Mouse (Mus musculus): ENCODE measurements around the gene Asl. TPM values are rescaled to one million over a fixed set of nuclear protein-coding genes. Genes with fewer than 3 reads are reported as not detected.
A peak's percentile ranks its signal among the peaks of the same experiment; 100 is the strongest.

The Asl gene
- polyA plus RNA-seq, 1 experiment from 2014 or later, result 51.8 TPM

- Histone ChIP-seq H3K9me3 (ENCODE audit: control insufficient read depth, low read length) (no peaks in the 10 kb centered on the region), H3K9ac (ENCODE audit: low read depth, low read length) (no peak overlapping the region), H3K4me3 (ENCODE audit: low read depth, low read length) (no peak overlapping the region), H3K4me2 (no peak overlapping the region), H3K4me1 (replicated peaks; ENCODE audit: control insufficient read depth, insufficient read depth, low read length) (no peaks in the 10 kb centered on the region; the same call in none of the 2 replicates), H3K27me3 (replicated peaks; ENCODE audit: control insufficient read depth, insufficient read depth, low read length) (no peaks in the 10 kb centered on the region), H3K36me3 (ENCODE audit: control insufficient read depth, insufficient read depth, low read length) (peaks cover 24% of the 10 kb centered on the region), H3K27ac (ENCODE audit: low read depth, low read length) (peak overlapping the region; percentile 4; the same call in 1 of the 2 replicates)
- WGBS, result 87% methylated on average over 15 of the region's 15 CpGs
- DNase-seq (ENCODE audit: low spot score) (no peak), ATAC-seq (replicated peaks; ENCODE audit: low FRiP score) (no peak)
These were observed 22.2 kb upstream of the Asl start for GRCm38 (mm10) chr5:130051073-130051860.

GRCm38 (mm10) chr5:130050416-130050815 is 21.4 kb upstream of the Asl start:
- H3K36me3 ChIP-seq (ENCODE audit: control insufficient read depth, insufficient read depth, low read length), result peaks cover 24% of the 10 kb centered on the region
- H3K4me2 ChIP-seq, result no peak overlapping the region
- H3K9ac ChIP-seq (ENCODE audit: low read depth, low read length), result no peak overlapping the region
- H3K9me3 ChIP-seq (ENCODE audit: control insufficient read depth, low read length), result no peaks in the 10 kb centered on the region
- ATAC-seq (replicated peaks; ENCODE audit: low FRiP score), result no peak
- no peak overlapping the region for H3K27ac ChIP-seq (ENCODE audit: low read depth, low read length)
- DNase-seq (ENCODE audit: low spot score), result no peak
- no peaks in the 10 kb centered on the region; the same call in 1 of the 2 replicates for H3K4me1 ChIP-seq (replicated peaks; ENCODE audit: control insufficient read depth, insufficient read depth, low read length)
- no peaks in the 10 kb centered on the region for H3K27me3 ChIP-seq (replicated peaks; ENCODE audit: control insufficient read depth, insufficient read depth, low read length)
- 74% methylated on average over 6 of the region's 6 CpGs for WGBS
- H3K4me3 ChIP-seq (ENCODE audit: low read depth, low read length), result no peak overlapping the region

- no peak overlapping the region for H3K9ac ChIP-seq (ENCODE audit: low read depth, low read length)
- no peak overlapping the region for H3K4me2 ChIP-seq
- 92% methylated on average over 15 of the region's 15 CpGs for WGBS
- DNase-seq (ENCODE audit: low spot score) (no peak), ATAC-seq (replicated peaks; ENCODE audit: low FRiP score) (no peak)
- 0 out of 2 replicates have a peak, but pooled peaks cover under 1% of the 10 kb centered on the region for H3K4me1 ChIP-seq (replicated peaks; ENCODE audit: control insufficient read depth, insufficient read depth, low read length)
- no peaks in the 10 kb centered on the region for H3K9me3 ChIP-seq (ENCODE audit: control insufficient read depth, low read length)
- no peak overlapping the region for H3K27ac ChIP-seq (ENCODE audit: low read depth, low read length)
- H3K4me3 ChIP-seq (ENCODE audit: low read depth, low read length), result no peak overlapping the region
- no peaks in the 10 kb centered on the region for H3K27me3 ChIP-seq (replicated peaks; ENCODE audit: control insufficient read depth, insufficient read depth, low read length)
- peaks cover 24% of the 10 kb centered on the region for H3K36me3 ChIP-seq (ENCODE audit: control insufficient read depth, insufficient read depth, low read length)
These were observed 19.9 kb upstream of the Asl start for GRCm38 (mm10) chr5:130048786-130049520.

GRCm38 (mm10) chr5:130047013-130047412 is 18.0 kb upstream of the Asl start:
- Histone ChIP-seq H3K4me3 (ENCODE audit: low read depth, low read length) (no peak overlapping the region), H3K4me2 (no peak overlapping the region), H3K27me3 (replicated peaks; ENCODE audit: control insufficient read depth, insufficient read depth, low read length) (no peaks in the 10 kb centered on the region), H3K9me3 (ENCODE audit: control insufficient read depth, low read length) (no peaks in the 10 kb centered on the region), H3K4me1 (replicated peaks; ENCODE audit: control insufficient read depth, insufficient read depth, low read length) (0 out of 2 replicates have a peak, but pooled peaks cover 3% of the 10 kb centered on the region), H3K36me3 (ENCODE audit: control insufficient read depth, insufficient read depth, low read length) (peaks cover 36% of the 10 kb centered on the region), H3K9ac (ENCODE audit: low read depth, low read length) (no peak overlapping the region), H3K27ac (ENCODE audit: low read depth, low read length) (no peak overlapping the region)
- DNase-seq (ENCODE audit: low spot score) (no peak), ATAC-seq (replicated peaks; ENCODE audit: low FRiP score) (no peak)
- WGBS, result 80% methylated on average over 6 of the region's 6 CpGs

GRCm38 (mm10) chr5:130046589-130046988 is 17.5 kb upstream of the Asl start:
- H3K4me2 ChIP-seq, result no peak overlapping the region
- WGBS, result 91% methylated on average over 10 of the region's 10 CpGs
- H3K9ac ChIP-seq (ENCODE audit: low read depth, low read length), result no peak overlapping the region
- 0 out of 2 replicates have a peak, but pooled peaks cover 3% of the 10 kb centered on the region for H3K4me1 ChIP-seq (replicated peaks; ENCODE audit: control insufficient read depth, insufficient read depth, low read length)
- H3K4me3 ChIP-seq (ENCODE audit: low read depth, low read length), result no peak overlapping the region
- DNase-seq (ENCODE audit: low spot score), result no peak
- H3K27me3 ChIP-seq (replicated peaks; ENCODE audit: control insufficient read depth, insufficient read depth, low read length), result no peaks in the 10 kb centered on the region
- ATAC-seq (replicated peaks; ENCODE audit: low FRiP score), result no peak
- peaks cover 35% of the 10 kb centered on the region for H3K36me3 ChIP-seq (ENCODE audit: control insufficient read depth, insufficient read depth, low read length)
- no peak overlapping the region for H3K27ac ChIP-seq (ENCODE audit: low read depth, low read length)
- H3K9me3 ChIP-seq (ENCODE audit: control insufficient read depth, low read length), result no peaks in the 10 kb centered on the region

GRCm38 (mm10) chr5:130046100-130046499 is 17.1 kb upstream of the Asl start:
- H3K27ac ChIP-seq (ENCODE audit: low read depth, low read length), result no peak overlapping the region
- H3K27me3 ChIP-seq (replicated peaks; ENCODE audit: control insufficient read depth, insufficient read depth, low read length), result no peaks in the 10 kb centered on the region
- H3K36me3 ChIP-seq (ENCODE audit: control insufficient read depth, insufficient read depth, low read length), result peaks cover 37% of the 10 kb centered on the region
- no peak for DNase-seq (ENCODE audit: low spot score)
- 89% methylated on average over 7 of the region's 7 CpGs for WGBS
- H3K4me1 ChIP-seq (replicated peaks; ENCODE audit: control insufficient read depth, insufficient read depth, low read length), result 0 out of 2 replicates have a peak, but pooled peaks cover 3% of the 10 kb centered on the region
- H3K9me3 ChIP-seq (ENCODE audit: control insufficient read depth, low read length), result no peaks in the 10 kb centered on the region
- H3K4me3 ChIP-seq (ENCODE audit: low read depth, low read length), result no peak overlapping the region
- H3K4me2 ChIP-seq, result no peak overlapping the region
- H3K9ac ChIP-seq (ENCODE audit: low read depth, low read length), result no peak overlapping the region
- no peak for ATAC-seq (replicated peaks; ENCODE audit: low FRiP score)

GRCm38 (mm10) chr5:130044201-130044695 is 15.2 kb upstream of the Asl start:
- Histone ChIP-seq H3K36me3 (ENCODE audit: control insufficient read depth, insufficient read depth, low read length) (peaks cover 41% of the 10 kb centered on the region), H3K4me1 (replicated peaks; ENCODE audit: control insufficient read depth, insufficient read depth, low read length) (0 out of 2 replicates have a peak, but pooled peaks cover 3% of the 10 kb centered on the region), H3K9ac (ENCODE audit: low read depth, low read length) (no peak overlapping the region), H3K27ac (ENCODE audit: low read depth, low read length) (no peak overlapping the region), H3K9me3 (ENCODE audit: control insufficient read depth, low read length) (no peaks in the 10 kb centered on the region), H3K4me3 (ENCODE audit: low read depth, low read length) (no peak overlapping the region), H3K27me3 (replicated peaks; ENCODE audit: control insufficient read depth, insufficient read depth, low read length) (no peaks in the 10 kb centered on the region), H3K4me2 (no peak overlapping the region)
- 77% methylated on average over 7 of the region's 7 CpGs for WGBS
- ATAC-seq (replicated peaks; ENCODE audit: low FRiP score) (no peak; the same call in 1 of the 2 replicates), DNase-seq (ENCODE audit: low spot score) (no peak)

GRCm38 (mm10) chr5:130043741-130044140 is 14.7 kb upstream of the Asl start:
- H3K4me3 ChIP-seq (ENCODE audit: low read depth, low read length), result no peak overlapping the region
- no peaks in the 10 kb centered on the region for H3K9me3 ChIP-seq (ENCODE audit: control insufficient read depth, low read length)
- H3K36me3 ChIP-seq (ENCODE audit: control insufficient read depth, insufficient read depth, low read length), result peaks cover 41% of the 10 kb centered on the region
- DNase-seq (ENCODE audit: low spot score) (no peak), ATAC-seq (replicated peaks; ENCODE audit: low FRiP score) (no peak)
- H3K4me1 ChIP-seq (replicated peaks; ENCODE audit: control insufficient read depth, insufficient read depth, low read length), result 0 out of 2 replicates have a peak, but pooled peaks cover 3% of the 10 kb centered on the region
- H3K27ac ChIP-seq (ENCODE audit: low read depth, low read length), result no peak overlapping the region
- no peak overlapping the region for H3K4me2 ChIP-seq
- H3K9ac ChIP-seq (ENCODE audit: low read depth, low read length), result no peak overlapping the region
- H3K27me3 ChIP-seq (replicated peaks; ENCODE audit: control insufficient read depth, insufficient read depth, low read length), result no peaks in the 10 kb centered on the region
- 79% methylated on average over 3 of the region's 3 CpGs for WGBS

All from liver, embryonic 11.5 days (tissue).